Mouse (Mus musculus): Measurements from ENCODE around the gene Traf4. TPM values are rescaled to one million over a fixed set of nuclear protein-coding genes. Genes with fewer than 3 reads are reported as not detected.
A peak's percentile ranks its signal among the peaks of the same experiment; 100 is the strongest.
"Not testable (repeated sequence)": the region's sequence is repeated elsewhere in the genome, so short reads cannot be mapped to it uniquely, and the experiment has no call there.

The Traf4 gene
- polyA plus RNA-seq, 1 experiment from 2014 or later, result 101 TPM

GRCm38 (mm10) chr11:78193113-78193512 is 27.7 kb upstream of the Traf4 start, which contains the start of gene Proca1:
Gene Proca1, plus strand, starts transcription at chr11:78193392.
- no peak within 1 kb of the TSS for H3K9ac ChIP-seq
- no peak within 1 kb of the TSS for H3K27ac ChIP-seq
- H3K4me1 ChIP-seq, result peaks cover 22% of the 10 kb centered on the region
- H3K27me3 ChIP-seq (replicated peaks), result no peaks in the 10 kb centered on the region
- H3K4me2 ChIP-seq, result no peak within 1 kb of the TSS
- no peak within 1 kb of the TSS for H3K4me3 ChIP-seq
- 91% methylated on average over 1 of the region's 1 CpGs for WGBS
- ATAC-seq (replicated peaks), result no peak
- H3K36me3 ChIP-seq (replicated peaks), result peaks cover 17% of the 10 kb centered on the region
- H3K9me3 ChIP-seq, result no peaks in the 10 kb centered on the region

- H3K4me2 ChIP-seq, result peak overlapping the region; percentile 68
- H3K9ac ChIP-seq, result no peak overlapping the region
- no peak for ATAC-seq (replicated peaks)
Observed at GRCm38 (mm10) chr11:78190041-78190440, 24.7 kb upstream of the Traf4 start.

GRCm38 (mm10) chr11:78189234-78190040 is 24.0 kb upstream of the Traf4 start:
- WGBS, result under 1% methylated on average over 42 of the region's 42 CpGs

More at GRCm38 (mm10) chr11:78190041-78190440, 24.7 kb upstream of the Traf4 start:
- Histone ChIP-seq H3K36me3 (replicated peaks) (peaks cover 17% of the 10 kb centered on the region), H3K27ac (peak overlapping the region; percentile 91), H3K4me3 (peak overlapping the region; percentile 69), H3K4me1 (peaks cover 27% of the 10 kb centered on the region), H3K27me3 (replicated peaks) (no peaks in the 10 kb centered on the region), H3K9me3 (no peaks in the 10 kb centered on the region)
- WGBS, result 80% methylated on average over 6 of the region's 6 CpGs

GRCm38 (mm10) chr11:78188331-78189233 is 23.2 kb upstream of the Traf4 start, which contains the start of gene Rab34:
Gene Rab34, plus strand, starts transcription at chr11:78188430.
- Histone ChIP-seq H3K36me3 (replicated peaks) (peaks cover 17% of the 10 kb centered on the region), H3K27me3 (replicated peaks) (no peaks in the 10 kb centered on the region), H3K9ac (peak within 1 kb of the TSS; percentile 82), H3K4me2 (peak within 1 kb of the TSS; percentile 68), H3K4me3 (peak within 1 kb of the TSS; percentile 69), H3K27ac (peak within 1 kb of the TSS; percentile 91), H3K4me1 (peaks cover 25% of the 10 kb centered on the region), H3K9me3 (no peaks in the 10 kb centered on the region)
- ATAC-seq (replicated peaks), result peak; percentile 84
- WGBS, result under 1% methylated on average over 79 of the region's 80 CpGs

More at GRCm38 (mm10) chr11:78189234-78190040, 24.0 kb upstream of the Traf4 start:
- Histone ChIP-seq H3K27me3 (replicated peaks) (no peaks in the 10 kb centered on the region), H3K9ac (peak overlapping the region; percentile 82), H3K4me3 (peak overlapping the region; percentile 69), H3K27ac (peak overlapping the region; percentile 91), H3K4me1 (peaks cover 21% of the 10 kb centered on the region), H3K9me3 (no peaks in the 10 kb centered on the region), H3K4me2 (peak overlapping the region; percentile 68), H3K36me3 (replicated peaks) (peaks cover 17% of the 10 kb centered on the region)
- ATAC-seq (replicated peaks), result peak; percentile 80

GRCm38 (mm10) chr11:78184702-78185101 is 19.3 kb upstream of the Traf4 start:
- H3K27me3 ChIP-seq (replicated peaks); H3K9ac ChIP-seq; H3K27ac ChIP-seq; H3K4me2 ChIP-seq; ATAC-seq (replicated peaks); H3K9me3 ChIP-seq; H3K4me3 ChIP-seq: not testable (repeated sequence)
- 94% methylated on average over 6 of the region's 6 CpGs for WGBS
- Histone ChIP-seq H3K36me3 (replicated peaks) (peaks cover 15% of the 10 kb centered on the region), H3K4me1 (peaks cover 31% of the 10 kb centered on the region)

GRCm38 (mm10) chr11:78183884-78184514 is 18.6 kb upstream of the Traf4 start:
- peak overlapping the region; percentile 81 for H3K4me3 ChIP-seq
- peaks cover 34% of the 10 kb centered on the region for H3K4me1 ChIP-seq
- H3K36me3 ChIP-seq (replicated peaks), result peaks cover 17% of the 10 kb centered on the region
- 0 out of 2 replicates have a peak overlapping the region, but pooled peaks have one; percentile 92 for H3K9ac ChIP-seq
- no peaks in the 10 kb centered on the region for H3K27me3 ChIP-seq (replicated peaks)
- H3K9me3 ChIP-seq, result no peaks in the 10 kb centered on the region
- ATAC-seq (replicated peaks), result peak; percentile 9; the same call in 1 of the 2 replicates
- 57% methylated on average over 10 of the region's 10 CpGs for WGBS
- peak overlapping the region; percentile 96 for H3K27ac ChIP-seq
- H3K4me2 ChIP-seq, result peak overlapping the region; percentile 69

- Histone ChIP-seq H3K9ac (peak within 1 kb of the TSS; percentile 92), H3K4me2 (peak within 1 kb of the TSS; percentile 69), H3K4me3 (peak within 1 kb of the TSS; percentile 81), H3K27ac (peak within 1 kb of the TSS; percentile 96), H3K9me3 (no peaks in the 10 kb centered on the region), H3K4me1 (peaks cover 41% of the 10 kb centered on the region), H3K36me3 (replicated peaks) (peaks cover 17% of the 10 kb centered on the region), H3K27me3 (replicated peaks) (no peaks in the 10 kb centered on the region)
- ATAC-seq (replicated peaks), result peak; percentile 95
- under 1% methylated on average over 38 of the region's 38 CpGs for WGBS
Observed at GRCm38 (mm10) chr11:78182961-78183844, 17.8 kb upstream of the Traf4 start, which contains the start of gene Rpl23a. Gene Rpl23a, minus strand, starts transcription at chr11:78183584.

GRCm38 (mm10) chr11:78182450-78182849 is 17.1 kb upstream of the Traf4 start:
- H3K9ac ChIP-seq, result peak overlapping the region; percentile 92
- ATAC-seq (replicated peaks), result no peak
- H3K36me3 ChIP-seq (replicated peaks), result peaks cover 17% of the 10 kb centered on the region
- no peaks in the 10 kb centered on the region for H3K27me3 ChIP-seq (replicated peaks)
- H3K9me3 ChIP-seq, result no peaks in the 10 kb centered on the region
- H3K4me1 ChIP-seq, result peaks cover 43% of the 10 kb centered on the region
- peak overlapping the region; percentile 69 for H3K4me2 ChIP-seq
- WGBS, result 13% methylated on average over 7 of the region's 7 CpGs
- peak overlapping the region; percentile 96; the same call in 1 of the 2 replicates for H3K27ac ChIP-seq
- H3K4me3 ChIP-seq, result peak overlapping the region; percentile 81

GRCm38 (mm10) chr11:78181830-78182357 is 16.5 kb upstream of the Traf4 start:
- Histone ChIP-seq H3K9me3 (no peaks in the 10 kb centered on the region), H3K27ac (no peak overlapping the region), H3K9ac (peak overlapping the region; percentile 92; the same call in 1 of the 2 replicates), H3K27me3 (replicated peaks) (no peaks in the 10 kb centered on the region), H3K4me1 (peaks cover 48% of the 10 kb centered on the region), H3K4me3 (peak overlapping the region; percentile 81), H3K4me2 (peak overlapping the region; percentile 69), H3K36me3 (replicated peaks) (peaks cover 17% of the 10 kb centered on the region)
- no peak for ATAC-seq (replicated peaks)
- WGBS, result 57% methylated on average over 2 of the region's 2 CpGs

GRCm38 (mm10) chr11:78180081-78180761 is 14.8 kb upstream of the Traf4 start:
- ATAC-seq (replicated peaks), result no peak
- no peaks in the 10 kb centered on the region for H3K9me3 ChIP-seq
- H3K4me2 ChIP-seq, result no peak overlapping the region
- WGBS, result 85% methylated on average over 6 of the region's 6 CpGs
- no peak overlapping the region for H3K27ac ChIP-seq
- peaks cover 57% of the 10 kb centered on the region for H3K4me1 ChIP-seq
- H3K36me3 ChIP-seq (replicated peaks), result peaks cover 17% of the 10 kb centered on the region
- H3K9ac ChIP-seq, result no peak overlapping the region
- no peak overlapping the region for H3K4me3 ChIP-seq
- no peaks in the 10 kb centered on the region for H3K27me3 ChIP-seq (replicated peaks)
